Mouse (Mus musculus): Measurements from ENCODE around the gene Nms. TPM values are rescaled to one million over a fixed set of nuclear protein-coding genes. Genes with fewer than 3 reads are reported as not detected.

Nms gene
- polyA plus RNA-seq, 1 experiment from 2014 or later, result 8.1 TPM

Other genes starting within 250 kb of the Nms start
- gene Lonrf2, start 102.4 kb upstream of the Nms start, polyA plus RNA-seq (2015; fragmentation: Nextera tagmentation; extraction: Ambion mirVana), result 13.8 and 14.5 TPM in 2 replicates
- 39.5 and 40.3 TPM in 2 replicates for gene Chst10, start 41.0 kb upstream of the Nms start, polyA plus RNA-seq (2015; fragmentation: Nextera tagmentation; extraction: Ambion mirVana)
- 181 and 190 TPM in 2 replicates for gene Pdcl3, start 46.5 kb downstream of the Nms start, polyA plus RNA-seq (2015; fragmentation: Nextera tagmentation; extraction: Ambion mirVana)